Mouse (Mus musculus) brain, embryonic 14.5 days (tissue): Measurements from ENCODE around the gene Kat2a.

Source experiments
- CTCF ChIP-seq: fragments of 200-500 bp; IDR thresholded peaks from 2 replicates; pipeline ENCODE4 v1.5.1; 2012; ENCODE audit warnings: inconsistent platforms, mild to moderate bottlenecking, moderate library complexity, borderline replicate concordance; ENCODE audit not compliant: insufficient read depth, insufficient read length; ENCODE audit errors: extremely low read depth
- POLR2A ChIP-seq: fragments of 200-500 bp; IDR thresholded peaks from 2 replicates; pipeline ENCODE4 v1.6.1; 2012; ENCODE audit warnings: mild to moderate bottlenecking, inconsistent platforms, borderline replicate concordance; ENCODE audit not compliant: poor library complexity, insufficient read depth, insufficient read length, severe bottlenecking; ENCODE audit errors: extremely low read depth

DNA sequence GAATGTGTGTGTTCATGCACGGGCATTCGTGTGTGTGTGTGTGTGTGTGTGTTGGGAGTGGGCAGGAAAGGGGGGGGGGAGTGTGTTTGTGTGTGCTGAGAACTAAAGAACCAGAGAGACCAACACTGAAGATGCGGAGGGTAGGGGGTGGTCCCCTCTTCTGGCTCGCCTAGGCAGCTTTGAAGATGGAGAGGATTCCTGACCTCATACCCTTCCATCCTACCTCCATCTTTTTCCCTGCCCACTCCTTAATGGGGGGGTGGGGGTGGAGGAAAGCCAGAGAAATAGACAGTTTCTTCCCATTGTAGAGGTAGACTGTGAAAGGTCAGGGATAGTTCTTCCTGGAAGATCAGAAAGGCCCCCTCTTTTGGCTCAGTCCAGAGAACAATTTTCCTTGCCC, 909 bp upstream of the Kat2a start:
- TF ChIP-seq CTCF (no peak), POLR2A (no peak)
